Mouse (Mus musculus) yolk sac, embryonic 10.5 days (tissue): ENCODE data around the gene Rnf208.

Source experiments
- DNase-seq: peaks from one replicate; pipeline ENCODE4 v3.0.0-alpha.2; 2017; ENCODE audit warnings: low spot score

Gene Rnf208

DNA sequence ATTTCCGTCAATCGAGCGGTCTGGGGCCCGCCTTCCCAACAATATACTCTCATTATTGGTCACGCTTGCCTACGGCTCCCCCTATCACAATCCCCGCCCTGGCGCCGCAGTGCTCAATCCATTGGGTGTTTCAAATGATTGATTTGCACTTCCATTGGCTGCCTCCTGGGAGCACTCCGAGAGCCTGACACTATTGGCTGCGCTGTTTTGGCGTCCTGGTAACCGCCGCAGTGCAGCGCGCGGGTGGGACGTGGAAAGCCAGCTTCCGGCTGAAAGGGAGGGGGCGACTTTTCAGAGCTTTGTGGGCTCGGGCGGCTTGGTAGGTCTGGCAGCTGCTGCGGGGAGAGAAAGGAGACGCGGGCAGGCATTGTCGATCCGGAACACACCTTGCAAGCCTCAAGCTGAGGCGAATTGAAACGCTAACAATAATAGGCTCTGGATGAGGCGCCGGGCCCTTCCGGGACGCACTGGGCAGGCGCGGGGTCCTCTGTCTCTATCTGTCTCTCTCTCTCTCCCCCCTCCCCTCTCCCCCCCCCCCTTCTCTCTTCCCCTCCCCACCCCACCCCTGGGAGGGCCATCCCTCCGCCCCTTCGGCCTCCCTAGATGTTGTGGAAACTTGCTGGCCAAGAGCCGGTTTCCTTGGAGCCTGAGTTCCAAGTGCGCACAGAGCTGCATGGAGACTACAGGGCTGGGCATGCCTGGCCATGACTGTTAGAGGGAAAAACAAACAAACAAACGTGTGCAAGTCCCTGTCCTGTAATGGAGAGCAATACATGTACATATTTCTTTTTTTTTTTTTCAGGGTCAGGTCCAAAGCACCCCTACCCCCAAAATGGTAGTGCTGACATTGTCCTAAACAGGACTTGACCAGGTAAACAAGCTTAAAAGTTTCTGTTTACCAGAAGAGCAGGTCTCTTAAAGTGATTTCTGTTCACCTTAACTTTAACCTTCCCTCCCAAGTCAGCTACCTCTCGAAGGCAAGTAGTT, 17.0 kb upstream of the Rnf208 start:
- peak; percentile 99 for DNase-seq

DNA sequence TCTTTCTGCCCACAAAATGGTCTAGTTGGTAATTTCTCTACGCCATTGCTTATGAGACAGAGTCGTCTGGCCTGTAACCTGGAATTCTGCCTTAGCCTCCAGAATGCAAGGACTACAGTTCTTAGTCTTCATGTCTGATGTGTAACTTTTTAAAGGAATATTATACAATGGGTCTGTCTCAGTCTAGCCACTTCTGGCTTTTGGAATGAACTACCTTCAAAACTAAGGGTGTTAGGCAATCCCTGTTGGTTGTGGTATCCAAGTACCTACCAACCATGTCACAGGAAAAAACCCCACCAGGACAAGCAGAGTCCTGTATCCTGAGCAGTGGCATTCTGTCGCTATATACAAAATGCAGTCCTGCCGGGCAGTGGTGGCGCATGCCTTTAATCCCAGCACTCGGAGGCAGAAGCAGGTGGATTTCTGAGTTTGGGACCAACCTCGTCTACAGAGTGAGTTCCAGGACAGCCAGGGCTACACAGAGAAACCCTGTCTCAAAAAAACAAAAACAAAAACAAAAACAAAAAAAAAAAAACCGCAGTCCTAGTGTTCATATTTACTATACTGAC, 16.2 kb upstream of the Rnf208 start:
- DNase-seq = no peak

DNA sequence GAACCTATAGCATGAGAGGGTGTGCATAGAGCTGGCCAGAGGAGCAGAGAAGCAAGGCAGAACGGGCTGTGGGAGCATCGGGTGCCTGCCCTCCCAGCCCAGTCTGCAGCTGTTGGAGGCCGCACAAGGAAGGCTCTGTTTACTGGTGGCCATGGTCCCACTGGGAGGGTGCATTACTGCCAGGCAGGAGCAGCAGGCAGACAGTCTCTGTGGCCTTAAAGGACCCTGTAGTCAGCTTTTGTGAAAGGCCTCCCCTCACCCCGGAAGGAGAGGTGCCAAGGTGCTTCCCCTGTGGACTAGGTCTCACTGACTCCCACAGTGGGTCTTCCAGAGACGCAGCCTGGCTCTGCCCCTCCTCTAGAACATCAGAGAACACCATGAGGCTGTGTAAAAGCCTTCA, 15.2 kb upstream of the Rnf208 start:
- no peak for DNase-seq

DNA sequence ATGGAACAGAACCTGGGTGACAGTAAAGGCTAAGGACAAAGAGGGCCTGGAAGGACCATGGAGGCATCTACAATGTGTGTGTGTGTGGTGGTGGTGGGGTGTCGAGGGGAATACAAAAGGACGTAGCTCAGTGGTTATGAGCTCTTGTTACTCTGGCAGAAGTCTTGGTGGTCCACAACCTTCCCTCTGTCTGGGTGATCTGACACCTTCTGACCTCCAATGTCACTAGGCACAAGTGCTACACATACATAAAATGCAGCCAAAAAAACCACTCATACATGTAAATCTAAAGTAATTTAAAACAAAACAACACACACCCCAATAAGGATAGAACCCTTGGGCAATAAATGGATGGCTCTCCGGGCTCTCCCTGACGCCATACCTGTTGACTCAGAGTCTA, 14.6 kb upstream of the Rnf208 start:
- no peak for DNase-seq

DNA sequence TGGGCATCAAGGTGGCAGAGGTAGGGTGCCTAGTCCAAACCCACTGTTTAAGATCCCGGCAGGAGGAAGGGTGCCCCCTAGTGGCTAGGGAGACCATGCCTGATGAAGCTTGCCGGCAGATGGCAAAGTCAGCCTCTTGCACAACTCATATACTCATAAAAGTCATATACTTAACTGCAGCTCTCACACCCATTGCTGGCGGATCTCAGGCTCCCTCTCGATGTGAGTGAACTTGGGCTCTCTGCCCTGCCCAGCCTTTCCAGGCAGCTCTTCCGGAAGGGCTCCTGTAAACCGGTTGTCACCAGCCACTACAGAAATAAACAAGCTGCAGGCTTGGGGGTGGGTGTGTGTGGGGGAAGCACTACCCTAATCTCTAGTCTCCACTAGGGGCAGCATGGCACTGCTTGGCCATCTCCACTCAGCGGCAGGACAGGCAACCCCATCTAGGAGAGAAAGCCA, 13.6 kb upstream of the Rnf208 start:
- peak; percentile 88 for DNase-seq

DNA sequence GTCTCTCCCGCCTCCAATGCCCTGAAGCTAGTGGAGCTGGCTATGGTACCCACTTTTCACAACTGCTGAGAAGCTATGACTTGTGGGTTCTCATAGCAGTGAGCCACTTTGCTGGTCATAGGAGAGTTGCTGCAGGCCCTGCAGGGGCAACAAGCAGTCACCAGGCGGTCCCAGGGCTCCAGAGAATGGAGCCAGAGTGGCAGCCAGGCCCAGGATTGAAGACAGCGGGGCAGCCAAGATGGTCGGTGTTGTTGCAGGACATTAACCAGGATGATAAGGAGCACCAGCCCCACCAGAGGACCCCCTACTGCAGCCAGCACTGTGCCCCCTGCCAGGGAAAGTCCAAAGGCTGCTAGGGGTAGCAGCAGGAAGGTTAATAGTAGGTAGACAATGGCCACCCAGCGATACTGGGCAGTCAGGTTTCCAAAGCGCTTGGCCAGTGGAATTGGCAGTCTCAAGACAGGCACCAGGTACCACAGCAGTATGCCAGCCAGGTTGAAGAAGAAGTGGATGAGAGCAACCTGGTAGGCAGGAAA, 13.0 kb upstream of the Rnf208 start:
- no peak for DNase-seq

DNA sequence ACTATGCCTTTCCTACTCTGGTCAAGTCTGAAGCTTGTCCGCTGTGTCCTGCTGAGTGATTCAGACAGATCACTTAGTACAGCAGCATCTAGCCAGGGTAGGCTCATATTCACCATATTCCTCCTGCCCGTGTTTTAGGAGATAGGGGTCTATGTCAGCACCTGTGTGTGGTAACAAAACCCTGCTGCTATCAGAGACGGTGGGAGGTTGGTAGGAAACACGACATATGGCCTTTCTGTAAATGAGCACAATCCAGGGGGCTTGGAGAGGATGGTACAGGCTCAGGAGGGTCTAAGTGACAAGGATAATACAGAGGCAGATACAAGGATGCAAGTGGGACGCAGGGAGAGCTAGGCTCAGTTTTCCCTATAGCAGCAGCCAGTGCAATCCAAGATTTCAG, 12.5 kb upstream of the Rnf208 start:
- DNase-seq = no peak

DNA sequence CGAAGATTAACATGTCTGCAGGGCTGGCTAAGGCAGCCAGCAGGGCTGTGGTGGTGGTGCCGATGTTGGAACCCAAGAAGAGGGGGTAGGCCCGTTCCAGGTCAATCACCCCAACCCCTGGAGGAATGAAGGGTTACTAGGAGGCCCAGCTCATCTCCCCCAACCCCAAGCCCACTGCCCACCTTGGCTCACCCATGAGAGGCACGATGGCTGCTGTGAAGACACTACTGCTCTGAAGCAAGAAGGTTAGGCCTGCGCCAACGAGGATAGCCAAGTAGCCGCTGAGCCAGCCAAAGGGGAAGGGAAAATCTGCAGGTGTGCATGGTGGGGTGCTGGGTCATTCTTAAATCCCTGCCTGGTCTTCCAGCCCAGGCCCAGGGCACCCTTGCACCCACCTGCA, 11.5 kb upstream of the Rnf208 start:
- no peak for DNase-seq

DNA sequence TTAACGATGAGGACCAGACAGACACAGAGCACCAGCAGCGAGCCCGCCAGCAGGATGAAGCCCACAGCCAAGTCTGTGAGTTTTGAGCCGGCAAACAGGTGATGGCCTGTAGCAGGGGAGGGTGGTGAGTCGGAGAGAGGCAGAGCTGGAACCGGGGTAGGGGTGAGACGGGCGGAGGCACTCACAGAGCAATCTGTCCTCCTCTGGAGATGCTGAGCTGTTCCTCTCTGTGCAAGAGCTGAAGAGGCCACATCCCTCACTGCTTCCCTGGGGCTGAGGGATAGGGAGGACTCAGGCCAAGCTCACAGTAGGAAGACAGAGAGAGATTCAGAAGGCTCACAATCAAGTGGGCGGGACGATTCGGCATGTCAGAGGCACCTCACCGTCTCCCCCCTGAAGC, 11.0 kb upstream of the Rnf208 start:
- no peak for DNase-seq

DNA sequence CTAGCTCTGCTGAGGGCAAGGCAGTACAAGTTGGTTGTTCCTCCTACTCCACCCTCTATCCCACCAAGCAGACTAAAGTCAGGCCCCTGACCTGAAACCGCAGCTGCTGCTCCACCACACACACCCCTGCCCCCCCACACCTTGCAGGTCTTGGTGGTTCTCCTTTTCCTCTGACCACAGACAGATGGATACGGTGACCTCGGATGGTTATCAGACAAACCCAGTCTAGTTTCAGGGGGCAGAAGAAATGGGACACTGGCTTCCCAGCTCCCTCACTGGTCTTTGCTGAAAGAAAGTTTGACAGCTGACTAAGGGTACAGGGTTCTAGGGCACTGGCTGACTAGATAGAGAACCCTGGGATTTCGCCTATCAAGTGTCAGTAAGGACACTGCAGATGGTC, 8.6 kb upstream of the Rnf208 start:
- no peak for DNase-seq

DNA sequence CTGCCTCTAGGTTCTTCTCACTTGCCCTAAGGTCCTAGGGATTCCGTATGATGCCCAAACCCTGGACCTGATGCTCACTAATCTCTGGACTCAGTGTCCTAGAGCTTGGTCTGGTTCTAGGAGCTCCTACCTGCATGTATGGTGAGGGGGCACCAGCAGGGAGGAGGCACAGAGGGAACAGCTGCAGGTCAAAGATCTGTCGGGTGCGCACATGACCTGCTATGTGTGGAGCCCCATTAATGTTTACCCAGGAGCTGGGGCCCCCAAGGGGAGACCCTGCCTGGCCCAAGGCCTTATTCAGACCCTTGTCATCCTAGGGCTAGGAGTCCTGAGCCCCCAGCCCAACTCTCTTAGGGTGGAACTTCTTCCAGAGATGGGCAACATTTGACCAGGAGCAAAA, 8.0 kb upstream of the Rnf208 start, which contains the start of gene Slc34a3:
Gene Slc34a3, minus strand, starts transcription at position 315 of the 400 bp plus-strand sequence.
- no peak for DNase-seq

DNA sequence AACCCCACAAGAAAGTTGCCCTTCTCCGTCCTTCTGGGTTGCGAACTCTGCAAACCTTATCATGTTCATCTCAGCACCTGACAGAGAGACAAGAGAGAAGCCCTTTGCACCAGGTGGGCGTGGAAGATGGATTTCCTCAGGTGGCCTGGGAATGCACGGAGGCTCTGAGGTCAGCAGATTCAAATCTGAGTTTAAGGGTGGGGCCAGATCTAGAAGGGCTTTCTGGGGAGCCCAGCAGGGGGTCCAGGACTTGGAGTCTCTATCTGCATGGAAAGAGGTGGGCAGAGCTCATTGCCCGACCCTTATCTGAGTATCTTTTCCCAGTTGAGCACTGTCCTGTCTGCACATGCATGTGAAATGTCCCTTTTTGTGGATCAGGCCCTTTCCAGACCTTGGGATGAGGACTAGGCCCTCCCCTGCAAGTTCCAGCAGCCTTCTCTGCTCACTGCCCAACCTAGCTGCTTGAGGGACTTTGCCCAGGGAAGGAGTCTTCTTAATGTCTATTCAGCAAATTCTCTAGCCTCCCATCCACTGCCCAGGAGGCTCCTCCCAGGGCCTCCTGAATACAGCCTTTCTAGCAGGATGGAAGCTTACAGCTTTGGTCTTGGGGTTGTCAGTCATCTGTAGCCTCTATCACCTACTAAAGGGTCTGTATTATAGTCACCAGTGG, 7.4 kb upstream of the Rnf208 start:
- peak; percentile 92 for DNase-seq

DNA sequence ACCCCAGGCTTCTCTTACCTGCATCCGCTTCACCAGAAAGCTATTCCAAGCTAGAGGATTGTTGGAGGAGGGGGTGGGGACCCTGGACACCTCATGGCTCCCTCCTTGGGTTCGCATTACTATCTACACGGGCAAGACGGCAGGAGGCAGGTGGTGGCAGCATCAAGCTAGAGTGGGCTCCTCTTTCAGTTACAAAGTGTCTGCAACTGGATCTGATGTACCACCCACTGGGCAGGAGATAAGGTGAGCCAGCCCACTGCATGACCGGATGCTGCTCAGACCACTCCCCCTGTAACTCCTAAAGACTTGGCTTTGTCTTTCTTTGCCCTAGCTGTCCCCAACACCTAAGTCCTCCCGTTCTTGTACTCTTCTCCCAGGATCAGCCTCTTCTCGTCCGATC, 5.4 kb upstream of the Rnf208 start, which contains the start of gene Rnf224:
Gene Rnf224, minus strand, starts transcription at position 174 of the 400 bp plus-strand sequence.
- DNase-seq = peak; percentile 71

DNA sequence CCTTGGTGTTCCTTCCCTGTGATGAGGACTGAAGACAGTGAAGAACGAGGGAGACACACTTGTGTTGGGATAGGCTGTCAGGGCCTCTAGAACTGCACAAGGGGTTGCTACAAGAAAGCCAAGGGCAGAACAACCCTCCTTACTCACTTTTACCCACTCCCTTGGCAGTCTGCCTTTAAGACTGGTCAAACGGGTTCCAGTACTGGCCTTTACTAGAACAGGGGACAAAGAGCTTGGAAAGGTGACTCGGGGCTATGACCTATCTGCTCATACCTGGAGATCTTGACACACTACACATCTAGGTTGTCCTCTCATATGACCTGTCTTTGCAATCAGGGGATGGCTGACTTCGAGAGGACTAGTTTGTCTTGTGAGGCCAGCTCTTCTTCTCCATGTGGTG, 4.5 kb upstream of the Rnf208 start:
- DNase-seq = no peak

DNA sequence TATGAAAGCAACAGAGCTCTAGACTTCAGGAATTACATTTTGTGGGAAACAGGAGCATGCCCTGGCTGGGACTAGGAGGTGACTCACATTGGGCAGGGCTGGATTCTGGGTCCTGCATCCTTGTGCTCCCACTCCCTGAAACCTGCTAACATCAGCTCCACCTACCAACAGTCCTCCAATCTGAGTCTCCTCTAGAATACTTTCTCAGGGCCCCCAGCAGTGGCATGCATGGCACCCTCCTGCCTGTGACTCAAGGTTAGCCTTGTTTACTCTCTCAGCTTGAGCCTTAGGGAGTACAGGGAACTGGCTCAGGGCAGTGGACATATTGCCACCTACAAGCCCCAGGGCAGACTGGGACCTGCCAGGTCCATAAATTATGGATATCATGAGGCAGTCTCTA, 3.9 kb upstream of the Rnf208 start:
- no peak for DNase-seq

DNA sequence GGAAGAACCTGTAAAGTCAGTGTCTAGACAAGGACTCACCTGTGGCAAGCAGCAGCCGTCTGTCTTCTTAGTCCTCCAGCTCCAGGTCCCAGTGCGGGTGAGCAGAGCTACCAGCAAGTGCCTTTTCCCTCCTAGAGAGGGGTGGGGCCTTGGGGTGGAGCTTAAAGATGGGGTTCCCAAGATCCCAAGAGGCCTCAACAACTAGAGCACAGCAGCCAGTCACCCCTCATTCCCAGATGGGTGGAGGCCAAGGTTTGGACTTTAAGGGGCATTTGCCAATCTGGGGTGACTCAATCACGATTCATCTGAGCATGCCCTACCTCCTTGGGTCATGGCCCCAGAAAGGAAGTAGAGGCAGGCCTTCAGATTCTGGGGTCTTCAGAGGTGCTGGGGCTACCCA, 2.3 kb upstream of the Rnf208 start:
- DNase-seq = no peak

DNA sequence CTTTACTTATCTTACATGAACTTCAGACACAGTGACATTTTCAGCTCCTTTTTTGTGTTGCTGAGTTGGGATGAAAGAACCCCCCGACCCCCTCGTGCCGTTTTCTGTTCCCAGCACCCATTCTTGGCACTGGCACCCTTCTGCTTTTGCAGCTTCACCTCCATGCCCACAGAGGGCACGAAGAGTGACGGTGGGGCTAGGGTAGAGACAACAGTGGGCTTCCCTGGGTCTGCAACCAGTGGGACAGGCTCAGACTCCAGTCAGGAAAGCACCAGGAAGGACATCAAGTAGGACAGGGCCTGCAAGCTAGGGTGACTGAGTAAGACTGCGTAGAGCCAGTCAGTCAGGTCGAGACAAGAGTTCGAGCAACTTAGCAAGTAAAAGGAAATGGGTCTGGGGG, 1.7 kb upstream of the Rnf208 start:
- no peak for DNase-seq

DNA sequence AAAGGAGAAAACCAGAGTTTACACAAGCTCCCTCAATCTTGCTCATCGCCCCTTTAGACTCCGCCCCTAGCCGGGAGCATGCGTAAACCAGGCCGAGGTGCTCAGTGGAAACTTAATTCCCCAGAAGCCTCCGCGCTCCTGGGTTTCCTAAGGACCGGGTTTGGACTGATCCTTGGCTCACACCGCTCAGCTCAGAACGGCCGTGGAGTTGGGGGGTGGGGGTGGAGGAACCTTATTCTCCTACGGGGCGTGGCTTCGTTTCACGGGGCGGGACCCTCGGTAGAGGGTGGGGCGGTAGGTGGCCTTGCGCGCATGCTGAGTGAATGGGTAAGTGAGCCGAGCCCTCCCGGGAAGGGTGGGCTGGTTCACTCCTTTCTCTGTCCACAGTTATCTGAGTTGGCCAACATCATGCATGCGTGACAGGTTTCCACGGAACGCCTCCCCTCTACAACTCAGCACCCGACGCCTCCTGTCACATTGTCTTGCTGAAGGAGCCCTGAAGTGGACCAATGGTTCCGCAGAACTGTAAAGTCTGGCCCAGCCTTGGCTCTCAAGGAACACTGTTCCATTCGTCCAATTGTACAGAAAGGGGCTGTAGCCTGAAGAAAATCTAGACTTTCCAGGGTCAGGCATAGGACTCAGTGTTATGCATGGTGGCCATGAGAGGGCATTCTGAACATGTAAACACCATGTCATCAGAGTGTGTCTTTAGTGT, 1.2 kb upstream of the Rnf208 start:
- DNase-seq = peak; percentile 89

DNA sequence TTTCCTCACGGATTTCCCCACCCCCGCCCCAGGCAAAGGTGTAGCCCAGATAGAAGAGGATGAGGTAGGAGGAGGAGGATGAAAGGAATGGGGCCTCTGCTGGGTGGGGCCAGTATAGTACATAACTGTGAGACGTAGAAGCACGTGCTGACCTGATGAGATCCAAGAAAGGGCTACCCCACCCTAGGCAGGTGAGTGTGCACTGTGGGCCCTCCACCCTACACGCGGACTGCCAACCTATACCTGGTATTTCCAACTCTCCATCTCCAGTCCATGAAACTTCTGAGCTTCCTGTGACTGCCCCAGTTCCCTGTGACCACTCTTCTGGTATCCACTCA, 648 bp upstream of the Rnf208 start:
- DNase-seq = no peak

DNA sequence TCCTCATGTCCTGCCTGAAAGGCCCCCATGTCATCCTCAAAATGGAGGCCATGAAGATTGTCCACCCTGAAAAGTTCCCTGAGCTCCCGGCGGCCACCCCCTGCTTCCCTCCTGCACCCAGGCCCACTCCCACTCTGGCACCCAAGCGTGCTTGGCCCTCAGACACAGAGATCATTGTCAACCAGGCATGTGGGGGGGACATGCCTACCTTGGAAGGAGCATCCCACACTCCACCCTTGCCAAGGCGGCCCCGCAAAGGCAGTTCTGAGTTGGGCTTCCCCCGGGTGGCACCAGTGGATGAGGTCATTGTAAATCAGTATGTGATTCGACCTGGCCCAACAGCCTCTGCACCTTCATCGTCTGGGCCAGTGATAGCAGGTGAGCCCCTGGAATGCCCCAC, 1.3 kb downstream of the Rnf208 start:
- no peak for DNase-seq

DNA sequence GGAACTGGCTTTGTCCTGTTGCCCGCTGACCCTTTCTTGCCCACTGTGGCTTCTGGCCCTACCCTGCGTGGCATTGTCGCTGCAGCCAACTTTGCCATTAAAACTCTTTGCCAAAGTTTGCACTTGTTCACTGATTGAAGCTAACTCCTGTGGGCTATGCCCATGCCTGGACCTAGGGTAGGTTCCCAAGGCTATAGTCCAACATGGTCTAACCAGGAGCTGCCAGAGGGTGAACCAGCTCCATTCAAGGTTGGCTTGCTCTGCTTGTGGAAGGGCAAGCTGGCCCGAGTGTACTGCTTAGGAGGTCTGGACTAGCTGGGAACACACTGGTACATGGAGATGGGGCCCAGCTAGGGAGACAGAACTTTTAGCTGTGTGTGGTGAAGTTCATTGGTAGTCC, 2.1 kb downstream of the Rnf208 start:
- DNase-seq = no peak
